Mouse (Mus musculus): ENCODE results near the gene Mrps18b. TPM values are rescaled to one million over a fixed set of nuclear protein-coding genes. Genes with fewer than 3 reads are reported as not detected.

Gene Mrps18b
- polyA plus RNA-seq, 1 experiment = 117 TPM

DNA sequence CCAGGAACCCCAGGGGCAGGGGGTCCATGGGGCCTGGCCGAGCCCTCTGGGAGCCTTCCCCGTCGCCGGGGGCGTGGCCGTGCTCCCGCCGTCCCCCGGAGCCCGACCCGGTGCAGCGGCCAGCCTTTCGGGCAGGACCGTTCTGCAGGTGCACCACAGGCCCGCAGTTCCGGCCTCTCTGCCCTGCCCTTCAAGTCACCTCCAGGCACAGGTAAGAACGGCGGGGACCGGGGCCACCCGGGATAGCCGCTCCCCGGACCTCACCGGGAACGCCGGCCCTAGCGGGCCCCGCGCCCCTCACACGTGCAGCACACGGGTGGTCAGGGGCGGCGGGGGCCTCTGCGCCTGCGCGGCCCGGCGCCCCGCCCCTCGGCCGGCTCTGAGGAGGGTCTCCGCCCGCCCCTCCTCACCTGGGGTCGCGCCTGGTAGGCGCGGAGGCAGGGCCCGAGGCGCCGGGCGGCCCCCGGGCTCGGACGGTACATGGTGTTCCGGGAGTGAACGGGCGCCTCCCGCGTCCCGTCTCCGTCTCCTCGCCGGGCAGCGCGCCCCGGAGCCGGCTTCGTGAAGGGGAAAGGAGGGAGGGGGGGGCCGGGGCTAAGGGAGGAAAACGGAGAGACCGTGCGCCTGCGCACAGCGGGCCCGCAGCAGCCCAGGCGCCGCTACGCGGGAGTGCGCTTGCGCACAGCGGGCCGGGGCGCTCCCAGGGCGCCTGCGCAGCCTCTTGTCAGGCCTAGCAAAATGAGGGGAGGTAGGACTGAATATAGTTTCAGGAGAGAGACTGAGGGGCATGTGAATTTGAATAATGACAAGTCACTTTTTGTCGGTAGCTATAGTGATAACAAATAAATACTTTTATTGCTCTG is 19.2 kb downstream of the Mrps18b start, which contains the start of gene 2310061I04Rik:
Gene 2310061I04Rik (minus strand): TSS at position 651 of the 863 bp plus-strand sequence.
- H3K27ac ChIP-seq (ENCODE audit: insufficient read depth, low read length) = peak within 1 kb of the TSS; percentile 67
- peaks cover 6% of the 10 kb centered on the region for H3K4me1 ChIP-seq (ENCODE audit: control insufficient read depth, insufficient read depth, low read length)
- peak within 1 kb of the TSS; percentile 98 for H3K4me3 ChIP-seq (ENCODE audit: low read depth, low read length)
- H3K9me3 ChIP-seq (replicated peaks; ENCODE audit: control insufficient read depth, insufficient read depth, low read length, poor library complexity, severe bottlenecking) = no peaks in the 10 kb centered on the region
- H3K9ac ChIP-seq (ENCODE audit: low read depth, poor library complexity, severe bottlenecking) = peak within 1 kb of the TSS; percentile 92
- no peak for TF ChIP-seq POLR2A (IDR thresholded peaks at IDR 0.05; ENCODE audit: insufficient read depth, low read length)
- no peak for TF ChIP-seq EP300 (IDR thresholded peaks at IDR 0.05; ENCODE audit: insufficient read depth, low read depth, low read length)
- TF ChIP-seq CTCF (IDR thresholded peaks at IDR 0.05; ENCODE audit: low read depth, low read length) = no peak
- H3K36me3 ChIP-seq (ENCODE audit: control insufficient read depth, insufficient read depth, low read length, poor library complexity, severe bottlenecking) = peaks cover 14% of the 10 kb centered on the region
- no peaks in the 10 kb centered on the region for H3K27me3 ChIP-seq (ENCODE audit: control insufficient read depth, insufficient read depth, low read length, poor library complexity, severe bottlenecking)

DNA sequence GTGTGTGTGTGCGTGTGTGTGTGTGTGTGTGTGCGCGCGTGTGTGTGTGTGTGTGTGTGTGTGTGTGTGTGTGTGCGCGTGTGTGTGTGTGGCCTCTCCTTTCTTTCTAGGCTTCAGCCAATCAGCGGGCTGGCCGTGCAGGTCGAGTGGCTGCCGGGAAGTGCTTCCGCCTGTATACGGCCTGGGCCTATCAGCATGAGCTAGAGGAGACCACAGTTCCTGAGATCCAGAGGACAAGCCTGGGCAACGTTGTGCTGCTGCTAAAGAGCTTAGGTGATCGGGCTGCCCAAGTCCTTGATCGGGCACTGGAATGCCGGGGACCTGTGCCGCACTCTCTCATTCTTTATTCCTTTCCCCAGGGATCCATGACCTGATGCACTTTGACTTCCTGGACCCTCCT is 28.5 kb downstream of the Mrps18b start:
- Histone ChIP-seq H3K36me3 (ENCODE audit: control insufficient read depth, insufficient read depth, low read length, poor library complexity, severe bottlenecking) (peaks cover 56% of the 10 kb centered on the region), H3K4me3 (ENCODE audit: low read depth, low read length) (peak overlapping the region; percentile 89), H3K27me3 (ENCODE audit: control insufficient read depth, insufficient read depth, low read length, poor library complexity, severe bottlenecking) (no peaks in the 10 kb centered on the region), H3K9ac (ENCODE audit: low read depth, poor library complexity, severe bottlenecking) (peak overlapping the region; percentile 93), H3K27ac (ENCODE audit: insufficient read depth, low read length) (peak overlapping the region; percentile 82), H3K9me3 (replicated peaks; ENCODE audit: control insufficient read depth, insufficient read depth, low read length, poor library complexity, severe bottlenecking) (no peaks in the 10 kb centered on the region), H3K4me1 (ENCODE audit: control insufficient read depth, insufficient read depth, low read length) (peaks cover 3% of the 10 kb centered on the region)
- 0 out of 2 replicates have a peak, but pooled peaks have one; percentile 34 for TF ChIP-seq EP300 (IDR thresholded peaks at IDR 0.05; ENCODE audit: insufficient read depth, low read depth, low read length)
- peak; percentile 93 for TF ChIP-seq POLR2A (IDR thresholded peaks at IDR 0.05; ENCODE audit: insufficient read depth, low read length)
- TF ChIP-seq CTCF (IDR thresholded peaks at IDR 0.05; ENCODE audit: low read depth, low read length) = no peak

GRCm38 (mm10) chr17:35883777-35884176 is 32.4 kb downstream of the Mrps18b start:
- H3K36me3 ChIP-seq (ENCODE audit: control insufficient read depth, insufficient read depth, low read length, poor library complexity, severe bottlenecking) = peaks cover 18% of the 10 kb centered on the region
- no peaks in the 10 kb centered on the region for H3K27me3 ChIP-seq (ENCODE audit: control insufficient read depth, insufficient read depth, low read length, poor library complexity, severe bottlenecking)
- no peak overlapping the region for H3K9ac ChIP-seq (ENCODE audit: low read depth, poor library complexity, severe bottlenecking)
- no peak overlapping the region for H3K4me3 ChIP-seq (ENCODE audit: low read depth, low read length)
- no peaks in the 10 kb centered on the region for H3K9me3 ChIP-seq (replicated peaks; ENCODE audit: control insufficient read depth, insufficient read depth, low read length, poor library complexity, severe bottlenecking)
- H3K27ac ChIP-seq (ENCODE audit: insufficient read depth, low read length) = no peak overlapping the region
- peaks cover 2% of the 10 kb centered on the region for H3K4me1 ChIP-seq (ENCODE audit: control insufficient read depth, insufficient read depth, low read length)
- TF ChIP-seq EP300 (IDR thresholded peaks at IDR 0.05; ENCODE audit: insufficient read depth, low read depth, low read length) (no peak), CTCF (IDR thresholded peaks at IDR 0.05; ENCODE audit: low read depth, low read length) (no peak), POLR2A (IDR thresholded peaks at IDR 0.05; ENCODE audit: insufficient read depth, low read length) (no peak)

GRCm38 (mm10) chr17:35882924-35883323 is 33.3 kb downstream of the Mrps18b start:
- no peak overlapping the region for H3K27ac ChIP-seq (ENCODE audit: insufficient read depth, low read length)
- H3K36me3 ChIP-seq (ENCODE audit: control insufficient read depth, insufficient read depth, low read length, poor library complexity, severe bottlenecking) = peaks cover 16% of the 10 kb centered on the region
- TF ChIP-seq POLR2A (IDR thresholded peaks at IDR 0.05; ENCODE audit: insufficient read depth, low read length) = no peak
- TF ChIP-seq EP300 (IDR thresholded peaks at IDR 0.05; ENCODE audit: insufficient read depth, low read depth, low read length) = no peak
- no peak for TF ChIP-seq CTCF (IDR thresholded peaks at IDR 0.05; ENCODE audit: low read depth, low read length)
- H3K9ac ChIP-seq (ENCODE audit: low read depth, poor library complexity, severe bottlenecking) = no peak overlapping the region
- peaks cover 2% of the 10 kb centered on the region for H3K4me1 ChIP-seq (ENCODE audit: control insufficient read depth, insufficient read depth, low read length)
- H3K9me3 ChIP-seq (replicated peaks; ENCODE audit: control insufficient read depth, insufficient read depth, low read length, poor library complexity, severe bottlenecking) = no peaks in the 10 kb centered on the region
- no peaks in the 10 kb centered on the region for H3K27me3 ChIP-seq (ENCODE audit: control insufficient read depth, insufficient read depth, low read length, poor library complexity, severe bottlenecking)
- no peak overlapping the region for H3K4me3 ChIP-seq (ENCODE audit: low read depth, low read length)

GRCm38 (mm10) chr17:35879245-35880057 is 36.7 kb downstream of the Mrps18b start, which contains the start of gene Dhx16:
Gene Dhx16 (plus strand): TSS chr17:35879819.
- Histone ChIP-seq H3K4me3 (ENCODE audit: low read depth, low read length) (peak within 1 kb of the TSS; percentile 78), H3K27ac (ENCODE audit: insufficient read depth, low read length) (no peak within 1 kb of the TSS), H3K27me3 (ENCODE audit: control insufficient read depth, insufficient read depth, low read length, poor library complexity, severe bottlenecking) (no peaks in the 10 kb centered on the region), H3K9me3 (replicated peaks; ENCODE audit: control insufficient read depth, insufficient read depth, low read length, poor library complexity, severe bottlenecking) (no peaks in the 10 kb centered on the region), H3K36me3 (ENCODE audit: control insufficient read depth, insufficient read depth, low read length, poor library complexity, severe bottlenecking) (peaks cover 11% of the 10 kb centered on the region), H3K9ac (ENCODE audit: low read depth, poor library complexity, severe bottlenecking) (peak within 1 kb of the TSS; percentile 77), H3K4me1 (ENCODE audit: control insufficient read depth, insufficient read depth, low read length) (peaks cover 2% of the 10 kb centered on the region)
- TF ChIP-seq POLR2A (IDR thresholded peaks at IDR 0.05; ENCODE audit: insufficient read depth, low read length) = no peak
- peak; percentile 78 for TF ChIP-seq CTCF (IDR thresholded peaks at IDR 0.05; ENCODE audit: low read depth, low read length)
- 0 out of 2 replicates have a peak, but pooled peaks have one; percentile 62 for TF ChIP-seq EP300 (IDR thresholded peaks at IDR 0.05; ENCODE audit: insufficient read depth, low read depth, low read length)
